Mouse (Mus musculus): ENCODE data around the gene Slc29a3.

DNA sequence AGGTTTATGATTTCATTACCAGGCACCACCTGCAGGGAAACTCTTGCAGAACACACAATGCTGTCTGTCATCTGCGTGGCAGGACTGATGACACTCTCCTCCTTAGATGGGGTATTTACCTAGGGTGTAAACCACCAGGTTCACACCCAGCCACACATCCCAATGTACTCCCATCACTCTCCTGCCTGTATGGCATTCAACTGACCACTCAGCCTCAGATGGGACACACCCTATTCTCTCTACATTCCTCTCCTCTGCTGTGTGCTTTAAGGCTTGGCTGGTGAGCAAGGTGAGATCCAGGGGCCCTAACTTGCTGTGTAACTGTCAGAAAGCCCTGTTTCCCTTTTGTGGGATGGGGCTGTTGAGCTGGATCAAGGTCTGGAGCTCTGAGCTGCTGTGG, 9.5 kb upstream of the Slc29a3 start:
- TF ChIP-seq POLR2A (IDR thresholded peaks at IDR 0.05; ENCODE audit: low read depth, low read length), result no peak
- no peak for TF ChIP-seq CTCF (conservative IDR thresholded peaks at IDR 0.05; ENCODE audit: insufficient read depth, insufficient read length, low read depth, low read length)
